Mouse (Mus musculus): Measurements from ENCODE around the gene Cldn13. TPM values are rescaled to one million over a fixed set of nuclear protein-coding genes. Genes with fewer than 3 reads are reported as not detected.
"Not testable (repeated sequence)": the region's sequence is repeated elsewhere in the genome, so short reads cannot be mapped to it uniquely, and the experiment has no call there.

Gene Cldn13
- polyA plus RNA-seq (2015; fragmentation: Nextera tagmentation; extraction: Ambion mirVana) = 138 and 152 TPM in 2 replicates

GRCm38 (mm10) chr5:134915311-134915710, at the start of gene Cldn13:
Gene Cldn13, minus strand, starts transcription at chr5:134915526.
- TF ChIP-seq EP300 (IDR thresholded peaks at IDR 0.05; ENCODE audit: low read depth) = peak; percentile 86
- TF ChIP-seq CTCF (IDR thresholded peaks at IDR 0.05; ENCODE audit: low read depth) = no peak

GRCm38 (mm10) chr5:134964655-134965054, 49.3 kb upstream of the Cldn13 start:
- not testable (repeated sequence) for H3K9me3 ChIP-seq (ENCODE audit: low read length); H3K4me3 ChIP-seq (ENCODE audit: low read depth, low read length); H3K27ac ChIP-seq (ENCODE audit: low read depth); DNase-seq; H3K4me2 ChIP-seq (ENCODE audit: low read depth, low read length); H3K9ac ChIP-seq (replicated peaks); H3K4me1 ChIP-seq (ENCODE audit: insufficient read depth); ATAC-seq; H3K36me3 ChIP-seq (replicated peaks; ENCODE audit: insufficient read depth, low read length); H3K27me3 ChIP-seq (ENCODE audit: insufficient read depth, low read length)
- peak; percentile 30 for TF ChIP-seq CTCF (IDR thresholded peaks at IDR 0.05; ENCODE audit: low read depth)

More at GRCm38 (mm10) chr5:134915311-134915710, at the start of gene Cldn13:
- peak within 1 kb of the TSS; percentile 95 for H3K27ac ChIP-seq (ENCODE audit: low read depth)
- H3K4me3 ChIP-seq (ENCODE audit: low read depth, low read length) = peak within 1 kb of the TSS; percentile 55
- DNase-seq (peak; percentile 82), ATAC-seq (peak; percentile 54)
- peak within 1 kb of the TSS; percentile 75 for H3K9ac ChIP-seq (replicated peaks)
- H3K9me3 ChIP-seq (ENCODE audit: low read length) = no peaks in the 10 kb centered on the region
- H3K4me1 ChIP-seq (ENCODE audit: insufficient read depth) = peaks cover 23% of the 10 kb centered on the region
- peak within 1 kb of the TSS; percentile 60 for H3K4me2 ChIP-seq (ENCODE audit: low read depth, low read length)
- no peaks in the 10 kb centered on the region for H3K27me3 ChIP-seq (ENCODE audit: insufficient read depth, low read length)
- WGBS (ENCODE audit: insufficient replicate concordance) = 51% methylated on average over 8 of the region's 8 CpGs
- H3K36me3 ChIP-seq (replicated peaks; ENCODE audit: insufficient read depth, low read length) = no peaks in the 10 kb centered on the region

- H3K4me1 ChIP-seq (ENCODE audit: insufficient read depth) = peaks cover 6% of the 10 kb centered on the region
- TF ChIP-seq CTCF (IDR thresholded peaks at IDR 0.05; ENCODE audit: low read depth) (no peak), EP300 (IDR thresholded peaks at IDR 0.05; ENCODE audit: low read depth) (no peak)
- no peaks in the 10 kb centered on the region for H3K27me3 ChIP-seq (ENCODE audit: insufficient read depth, low read length)
- no peak overlapping the region for H3K9ac ChIP-seq (replicated peaks)
- H3K36me3 ChIP-seq (replicated peaks; ENCODE audit: insufficient read depth, low read length) = no peaks in the 10 kb centered on the region
- WGBS (ENCODE audit: insufficient replicate concordance) = 37% methylated on average over 5 of the region's 5 CpGs
- no peak overlapping the region for H3K4me2 ChIP-seq (ENCODE audit: low read depth, low read length)
- H3K4me3 ChIP-seq (ENCODE audit: low read depth, low read length) = no peak overlapping the region
- no peaks in the 10 kb centered on the region for H3K9me3 ChIP-seq (ENCODE audit: low read length)
- no peak for DNase-seq
- no peak overlapping the region for H3K27ac ChIP-seq (ENCODE audit: low read depth)
- no peak for ATAC-seq
Observed at GRCm38 (mm10) chr5:134963546-134963945, 48.2 kb upstream of the Cldn13 start.

- peaks cover 6% of the 10 kb centered on the region for H3K4me1 ChIP-seq (ENCODE audit: insufficient read depth)
- no peak overlapping the region for H3K4me2 ChIP-seq (ENCODE audit: low read depth, low read length)
- no peaks in the 10 kb centered on the region for H3K36me3 ChIP-seq (replicated peaks; ENCODE audit: insufficient read depth, low read length)
- H3K4me3 ChIP-seq (ENCODE audit: low read depth, low read length) = no peak overlapping the region
- DNase-seq (no peak), ATAC-seq (no peak)
- WGBS (ENCODE audit: insufficient replicate concordance) = 86% methylated on average over 2 of the region's 2 CpGs
- H3K27ac ChIP-seq (ENCODE audit: low read depth) = no peak overlapping the region
- H3K9me3 ChIP-seq (ENCODE audit: low read length) = no peaks in the 10 kb centered on the region
- H3K9ac ChIP-seq (replicated peaks) = no peak overlapping the region
- TF ChIP-seq EP300 (IDR thresholded peaks at IDR 0.05; ENCODE audit: low read depth) = no peak
- TF ChIP-seq CTCF (IDR thresholded peaks at IDR 0.05; ENCODE audit: low read depth) = no peak
- no peaks in the 10 kb centered on the region for H3K27me3 ChIP-seq (ENCODE audit: insufficient read depth, low read length)
Observed at GRCm38 (mm10) chr5:134961519-134961918, 46.2 kb upstream of the Cldn13 start.

GRCm38 (mm10) chr5:134960430-134960829, 45.1 kb upstream of the Cldn13 start:
- Histone ChIP-seq H3K27ac (ENCODE audit: low read depth) (no peak overlapping the region), H3K9ac (replicated peaks) (no peak overlapping the region), H3K4me2 (ENCODE audit: low read depth, low read length) (no peak overlapping the region), H3K27me3 (ENCODE audit: insufficient read depth, low read length) (no peaks in the 10 kb centered on the region), H3K36me3 (replicated peaks; ENCODE audit: insufficient read depth, low read length) (no peaks in the 10 kb centered on the region), H3K4me1 (ENCODE audit: insufficient read depth) (no peaks in the 10 kb centered on the region), H3K9me3 (ENCODE audit: low read length) (no peaks in the 10 kb centered on the region), H3K4me3 (ENCODE audit: low read depth, low read length) (no peak overlapping the region)
- no peak for TF ChIP-seq EP300 (IDR thresholded peaks at IDR 0.05; ENCODE audit: low read depth)
- no peak for TF ChIP-seq CTCF (IDR thresholded peaks at IDR 0.05; ENCODE audit: low read depth)
- DNase-seq (no peak), ATAC-seq (no peak)
- 67% methylated on average over 2 of the region's 2 CpGs for WGBS (ENCODE audit: insufficient replicate concordance)

GRCm38 (mm10) chr5:134959114-134959513, 43.8 kb upstream of the Cldn13 start:
- ATAC-seq = no peak; the same call in 1 of the 2 replicates

GRCm38 (mm10) chr5:134955491-134955890, 40.2 kb upstream of the Cldn13 start:
- no peak; the same call in 1 of the 2 replicates for ATAC-seq
- 65% methylated on average over 5 of the region's 5 CpGs for WGBS (ENCODE audit: insufficient replicate concordance)
- Histone ChIP-seq H3K9ac (replicated peaks) (no peak overlapping the region), H3K36me3 (replicated peaks; ENCODE audit: insufficient read depth, low read length) (no peaks in the 10 kb centered on the region), H3K9me3 (ENCODE audit: low read length) (no peaks in the 10 kb centered on the region), H3K4me2 (ENCODE audit: low read depth, low read length) (no peak overlapping the region), H3K4me1 (ENCODE audit: insufficient read depth) (peaks cover 10% of the 10 kb centered on the region), H3K27me3 (ENCODE audit: insufficient read depth, low read length) (no peaks in the 10 kb centered on the region), H3K4me3 (ENCODE audit: low read depth, low read length) (no peak overlapping the region), H3K27ac (ENCODE audit: low read depth) (no peak overlapping the region)
- TF ChIP-seq EP300 (IDR thresholded peaks at IDR 0.05; ENCODE audit: low read depth) (no peak), CTCF (IDR thresholded peaks at IDR 0.05; ENCODE audit: low read depth) (no peak)
- no peak for DNase-seq

More at GRCm38 (mm10) chr5:134959114-134959513, 43.8 kb upstream of the Cldn13 start:
- Histone ChIP-seq H3K4me2 (ENCODE audit: low read depth, low read length) (no peak overlapping the region), H3K36me3 (replicated peaks; ENCODE audit: insufficient read depth, low read length) (no peaks in the 10 kb centered on the region), H3K4me3 (ENCODE audit: low read depth, low read length) (no peak overlapping the region), H3K9ac (replicated peaks) (no peak overlapping the region), H3K4me1 (ENCODE audit: insufficient read depth) (no peaks in the 10 kb centered on the region), H3K9me3 (ENCODE audit: low read length) (no peaks in the 10 kb centered on the region), H3K27ac (ENCODE audit: low read depth) (no peak overlapping the region), H3K27me3 (ENCODE audit: insufficient read depth, low read length) (no peaks in the 10 kb centered on the region)
- DNase-seq = no peak
- WGBS (ENCODE audit: insufficient replicate concordance) = 61% methylated on average over 7 of the region's 7 CpGs
- TF ChIP-seq EP300 (IDR thresholded peaks at IDR 0.05; ENCODE audit: low read depth) (no peak), CTCF (IDR thresholded peaks at IDR 0.05; ENCODE audit: low read depth) (no peak)

Measured in liver, postnatal 0 days (tissue).